ENCODE assay signal across 17 mouse cellular contexts in the genomic region with DNA sequence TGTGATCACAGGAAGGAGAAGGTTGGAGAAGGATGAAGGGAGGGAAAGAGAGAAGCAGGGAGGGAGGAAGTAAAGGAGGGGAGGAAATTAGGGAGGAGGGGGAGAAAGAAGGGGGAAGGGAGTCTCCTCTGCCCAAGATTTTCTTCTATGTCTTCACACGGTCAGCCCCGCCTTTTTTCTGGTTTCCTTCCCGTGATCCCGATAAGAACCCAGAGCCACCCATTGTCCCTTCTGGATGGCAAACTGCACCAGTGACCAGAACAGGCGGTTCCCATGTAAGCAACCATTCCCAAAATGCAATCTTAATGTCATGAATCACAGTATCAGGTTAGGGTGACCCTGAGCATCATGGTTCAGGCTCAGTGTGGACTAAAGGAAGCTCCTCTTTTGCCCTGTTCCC. TPM values are rescaled to one million over a fixed set of nuclear protein-coding genes. Genes with fewer than 3 reads are reported as not detected.
A peak's percentile ranks its signal among the peaks of the same experiment; 100 is the strongest.
DNase-seq lines count a peak whose midpoint lies in the region; ATAC-seq lines count a peak whose summit lies in the region.
"Had no signal": no experiment of that assay in that cellular context is flagged by ENCODE, and none has a peak within 500 bp of the region (broad histone marks: within the 10 kb centered on the region; RNA-seq: fewer than 3 reads in every experiment).

No protein-coding gene starts in this region.

- H3K9me3 ChIP-seq in heart, embryonic 16.5 days (replicated peaks; ENCODE audit: control insufficient read depth, low read length), result no peaks in the 10 kb centered on the region
- H3K9me3 ChIP-seq in neural tube, embryonic 13.5 days, result no peaks in the 10 kb centered on the region
- H3K9me3 ChIP-seq: embryonic facial prominence, embryonic 13.5 days; G1E; limb, embryonic 12.5 days; liver, embryonic 15.5 days; midbrain, embryonic 15.5 days had no signal

- no peak overlapping the region for H3K9ac ChIP-seq in heart, embryonic 16.5 days (ENCODE audit: low read length)
- H3K9ac ChIP-seq in neural tube, embryonic 13.5 days, result no peak overlapping the region
- H3K9ac ChIP-seq: embryonic facial prominence, embryonic 13.5 days; limb, embryonic 12.5 days; liver, embryonic 15.5 days; midbrain, embryonic 15.5 days had no signal

- peak overlapping the region; percentile 56 for H3K27ac ChIP-seq in heart, embryonic 16.5 days (ENCODE audit: low read length)
- peak overlapping the region; percentile 43; the same call in 1 of the 2 replicates for H3K27ac ChIP-seq in neural tube, embryonic 13.5 days (replicated peaks)
- H3K27ac ChIP-seq: embryonic facial prominence, embryonic 13.5 days; limb, embryonic 12.5 days; liver, embryonic 15.5 days; midbrain, embryonic 15.5 days had no signal

- ATAC-seq in heart, embryonic 16.5 days (replicated peaks; ENCODE audit: extremely low read depth, insufficient read depth, low FRiP score), result no peak
- no peak for ATAC-seq in neural tube, embryonic 13.5 days (ENCODE audit: low read depth)

- H3K27me3 ChIP-seq in heart, embryonic 16.5 days (ENCODE audit: control insufficient read depth, insufficient read depth, low read length), result no peaks in the 10 kb centered on the region
- H3K27me3 ChIP-seq in neural tube, embryonic 13.5 days, result no peaks in the 10 kb centered on the region
- H3K27me3 ChIP-seq: embryonic facial prominence, embryonic 13.5 days; limb, embryonic 12.5 days; liver, embryonic 15.5 days; midbrain, embryonic 15.5 days had no signal

- no peak overlapping the region for H3K4me2 ChIP-seq in heart, embryonic 16.5 days (ENCODE audit: low read depth, low read length)
- H3K4me2 ChIP-seq in neural tube, embryonic 13.5 days, result no peak overlapping the region
- H3K4me2 ChIP-seq: embryonic facial prominence, embryonic 13.5 days; limb, embryonic 12.5 days; liver, embryonic 15.5 days; midbrain, embryonic 15.5 days had no signal

- H3K4me3 ChIP-seq in heart, embryonic 16.5 days (ENCODE audit: low read length), result no peak overlapping the region
- no peak overlapping the region for H3K4me3 ChIP-seq in neural tube, embryonic 13.5 days
- H3K4me3 ChIP-seq: embryonic facial prominence, embryonic 13.5 days; limb, embryonic 12.5 days; liver, embryonic 15.5 days; midbrain, embryonic 15.5 days had no signal

- no peaks in the 10 kb centered on the region for H3K4me1 ChIP-seq in heart, embryonic 16.5 days (ENCODE audit: control insufficient read depth, insufficient read depth, low read length)
- H3K4me1 ChIP-seq in neural tube, embryonic 13.5 days (replicated peaks), result peaks cover 17% of the 10 kb centered on the region
- H3K4me1 ChIP-seq: embryonic facial prominence, embryonic 13.5 days; liver, embryonic 15.5 days had no signal

- WGBS in heart, embryonic 16.5 days, result 39% methylated on average over 5 of the region's 5 CpGs
- WGBS in neural tube, embryonic 13.5 days, result 82% methylated on average over 5 of the region's 5 CpGs

- intact Hi-C loops in heart, postnatal 25 days (cut with DNase I), result no loop called here

- no peak for DNase-seq in heart, postnatal 25 days (ENCODE audit: low spot score)
- no peak for DNase-seq in neural tube, embryonic 10.5 days (ENCODE audit: extremely low spot score, low spot score)
- DNase-seq in lung, postnatal 10 days, result peak; percentile 79
- no peak for DNase-seq in thymus, postnatal 10 days (ENCODE audit: low spot score in 2 of 2)
- no peak for DNase-seq in embryo, embryonic 11 days
- DNase-seq: cerebellum, adult 11 months; right cerebral cortex, postnatal 25 days; thymus, adult 2 months had no signal

- H3K36me3 ChIP-seq in heart, embryonic 16.5 days (ENCODE audit: control insufficient read depth, insufficient read depth), result no peaks in the 10 kb centered on the region
- H3K36me3 ChIP-seq in neural tube, embryonic 13.5 days, result no peaks in the 10 kb centered on the region
- H3K36me3 ChIP-seq: embryonic facial prominence, embryonic 13.5 days; G1E; limb, embryonic 12.5 days; liver, embryonic 15.5 days; midbrain, embryonic 15.5 days had no signal

RNA-seq across cellular contexts. Expression of gene Slc24a4, which starts 38.8 kb away (rescaled TPM):
- polyA plus RNA-seq in heart, embryonic 16.5 days (2015; fragmentation: Nextera tagmentation; extraction: Ambion mirVana), result 2.8 and 2.9 TPM in 2 replicates
- total RNA-seq in heart, postnatal 25 days (2021), result 1 to 10 TPM; 1.5 to 2.2 TPM
- 0.85 and 0.89 TPM in 2 replicates for polyA plus RNA-seq in neural tube, embryonic 13.5 days (2015; fragmentation: Nextera tagmentation; extraction: Ambion mirVana)
- total RNA-seq: common myeloid progenitor, adult 5-6 weeks had no signal
- polyA plus RNA-seq: G1E; kidney, embryonic 14.5 days had no signal
